18 mouse cellular contexts compared by ENCODE assay signal in genomic region chr8:121127291-121127701, GRCm38 (mm10). TPM values are rescaled to one million over a fixed set of nuclear protein-coding genes. Genes with fewer than 3 reads are reported as not detected.
A peak's percentile ranks its signal among the peaks of the same experiment; 100 is the strongest.
DNase-seq lines count a peak whose midpoint lies in the region; ATAC-seq and TF ChIP-seq lines count a peak whose summit lies in the region.
"Had no signal": no experiment of that assay in that cellular context is flagged by ENCODE, and none has a peak within 500 bp of the region (broad histone marks: within the 10 kb centered on the region; RNA-seq: fewer than 3 reads in every experiment).

No protein-coding gene starts in this region.

- no peak for TF ChIP-seq CTCF in kidney, adult 2 months (conservative IDR thresholded peaks at IDR 0.05; ENCODE audit: insufficient read depth, insufficient read length, low read depth, low read length)

- no peak for ATAC-seq in kidney, embryonic 14.5 days (ENCODE audit: low FRiP score, low TSS enrichment)
- ATAC-seq in embryonic facial prominence, embryonic 11.5 days (replicated peaks; ENCODE audit: insufficient number of reproducible peaks, low FRiP score, low TSS enrichment, low read depth): no peak
- ATAC-seq: forebrain, embryonic 16.5 days; liver, embryonic 12.5 days; Patski had no signal

- no peak overlapping the region; the same call in 1 of the 2 replicates for H3K27ac ChIP-seq in kidney, embryonic 14.5 days (ENCODE audit: low read depth, low read length)
- H3K27ac ChIP-seq in kidney, adult 2 months (ENCODE audit: insufficient read depth, low read depth, low read length): no peak overlapping the region
- no peak overlapping the region for H3K27ac ChIP-seq in embryonic facial prominence, embryonic 10.5 days (replicated peaks)
- H3K27ac ChIP-seq in embryonic facial prominence, embryonic 11.5 days (replicated peaks; ENCODE audit: low read depth, low read length): 0 out of 2 replicates have a peak overlapping the region, but pooled peaks have one; percentile 44
- H3K27ac ChIP-seq: embryonic facial prominence, embryonic 15.5 days; liver, embryonic 12.5 days had no signal

- no peak overlapping the region for H3K9ac ChIP-seq in kidney, embryonic 14.5 days (ENCODE audit: low read depth, low read length)
- H3K9ac ChIP-seq in embryonic facial prominence, embryonic 11.5 days (replicated peaks; ENCODE audit: low read length): no peak overlapping the region
- H3K9ac ChIP-seq: embryonic facial prominence, embryonic 15.5 days; liver, embryonic 12.5 days had no signal

- TF ChIP-seq POLR2A in kidney, adult 2 months (IDR thresholded peaks at IDR 0.05; ENCODE audit: low read depth, low read length): no peak

- H3K27me3 ChIP-seq in kidney, embryonic 14.5 days (ENCODE audit: control insufficient read depth, insufficient read depth, low read length): peaks cover 40% of the 10 kb centered on the region
- no peaks in the 10 kb centered on the region for H3K27me3 ChIP-seq in kidney, adult 2 months (replicated peaks; ENCODE audit: control insufficient read depth, insufficient read depth, low read length)
- peaks cover 99% of the 10 kb centered on the region for H3K27me3 ChIP-seq in embryonic facial prominence, embryonic 10.5 days (replicated peaks; ENCODE audit: low read depth, poor library complexity, severe bottlenecking)
- H3K27me3 ChIP-seq in embryonic facial prominence, embryonic 11.5 days (ENCODE audit: control insufficient read depth, insufficient read depth, low read length): peaks cover 69% of the 10 kb centered on the region

- peaks cover 9% of the 10 kb centered on the region for H3K36me3 ChIP-seq in kidney, embryonic 14.5 days (ENCODE audit: control insufficient read depth, insufficient read depth, low read length)
- no peaks in the 10 kb centered on the region for H3K36me3 ChIP-seq in kidney, adult 2 months (ENCODE audit: control insufficient read depth, insufficient read depth, low read length)
- H3K36me3 ChIP-seq in embryonic facial prominence, embryonic 10.5 days (replicated peaks): peaks cover 7% of the 10 kb centered on the region; the same call in 1 of the 2 replicates
- H3K36me3 ChIP-seq in embryonic facial prominence, embryonic 11.5 days (replicated peaks; ENCODE audit: control insufficient read depth, insufficient read depth, low read depth, low read length): no peaks in the 10 kb centered on the region
- H3K36me3 ChIP-seq: embryonic facial prominence, embryonic 15.5 days; liver, embryonic 12.5 days had no signal

- 19% methylated on average over 11 of the region's 11 CpGs for whole genome bisulfite sequencing in kidney, embryonic 14.5 days
- 53% methylated on average over 11 of the region's 11 CpGs for WGBS in kidney, adult 2 months
- 2% methylated on average over 11 of the region's 11 CpGs for whole genome bisulfite sequencing in embryonic facial prominence, embryonic 10.5 days
- WGBS in embryonic facial prominence, embryonic 11.5 days: 2% methylated on average over 11 of the region's 11 CpGs

- H3K4me1 ChIP-seq in kidney, embryonic 14.5 days (ENCODE audit: control insufficient read depth, insufficient read depth, low read length): peaks cover 46% of the 10 kb centered on the region
- H3K4me1 ChIP-seq in kidney, adult 2 months (ENCODE audit: control insufficient read depth, insufficient read depth, low read length): no peaks in the 10 kb centered on the region
- H3K4me1 ChIP-seq in embryonic facial prominence, embryonic 10.5 days: peaks cover 60% of the 10 kb centered on the region
- peaks cover 15% of the 10 kb centered on the region for H3K4me1 ChIP-seq in embryonic facial prominence, embryonic 11.5 days (ENCODE audit: control insufficient read depth, insufficient read depth, low read length)

- H3K4me3 ChIP-seq in kidney, embryonic 14.5 days (ENCODE audit: low read length): no peak overlapping the region
- no peak overlapping the region for H3K4me3 ChIP-seq in kidney, adult 2 months (ENCODE audit: insufficient read depth, low read depth, low read length)
- H3K4me3 ChIP-seq in embryonic facial prominence, embryonic 10.5 days: peak overlapping the region; percentile 52; the same call in 1 of the 2 replicates
- no peak overlapping the region; the same call in 1 of the 2 replicates for H3K4me3 ChIP-seq in embryonic facial prominence, embryonic 11.5 days (ENCODE audit: low read depth, low read length)

- H3K4me2 ChIP-seq in kidney, embryonic 14.5 days (replicated peaks; ENCODE audit: low read depth, low read length): peak overlapping the region; percentile 62
- no peak overlapping the region for H3K4me2 ChIP-seq in embryonic facial prominence, embryonic 11.5 days (ENCODE audit: low read depth, low read length)

- H3K9me3 ChIP-seq in kidney, embryonic 14.5 days (ENCODE audit: control insufficient read depth, low read length): no peaks in the 10 kb centered on the region
- peaks cover 4% of the 10 kb centered on the region; the same call in 1 of the 2 replicates for H3K9me3 ChIP-seq in embryonic facial prominence, embryonic 10.5 days
- H3K9me3 ChIP-seq in embryonic facial prominence, embryonic 11.5 days (replicated peaks; ENCODE audit: control insufficient read depth, low read length): no peaks in the 10 kb centered on the region
- H3K9me3 ChIP-seq: embryonic facial prominence, embryonic 15.5 days; liver, embryonic 12.5 days had no signal

- no peak for DNase-seq in kidney, adult 2 months
- peak; percentile 57 for DNase-seq in embryonic facial prominence, embryonic 10.5 days (ENCODE audit: low spot score)
- DNase-seq in embryonic facial prominence, embryonic 11.5 days (ENCODE audit: low spot score): peak; percentile 62
- DNase-seq in lung, postnatal 10 days: peak; percentile 81
- no peak for DNase-seq in gastrocnemius, postnatal 10 days
- DNase-seq in layer of hippocampus, postnatal 25 days (ENCODE audit: extremely low spot score in 1 of 2, low spot score in 1 of 2): no peak
- DNase-seq: cerebellum, adult 8-10 months; gastrocnemius, postnatal 25 days; heart, postnatal 10 days; spleen, adult 18-20 months; thymus, adult 18-20 months had no signal

RNA-seq across cellular contexts. Expression of gene Foxl1, which starts 0.4 kb away (rescaled TPM):
- 6.6 and 7.1 TPM in 2 replicates for polyA plus RNA-seq in kidney, embryonic 14.5 days (2014; fragmentation: Nextera tagmentation; extraction: Ambion mirVana)
- 0.75 and 1.2 TPM in 2 replicates for polyA plus RNA-seq in kidney, adult 2 months (2012; rRNA removed)
- polyA plus RNA-seq in embryonic facial prominence, embryonic 10.5 days (2016; fragmentation: Nextera tagmentation; extraction: Ambion mirVana): 2.8 and 4.6 TPM in 2 replicates
- polyA plus RNA-seq in embryonic facial prominence, embryonic 11.5 days (2014; fragmentation: Nextera tagmentation; extraction: Ambion mirVana): 4.4 and 4.7 TPM in 2 replicates
- under 1 TPM; 0.09 to 0.27 TPM for total RNA-seq in gastrocnemius, postnatal 10 days (2021)
- total RNA-seq in layer of hippocampus, postnatal 25 days (2021): not detected
- total RNA-seq: gastrocnemius, postnatal 25 days; megakaryocyte-erythroid progenitor cell, adult 5-6 weeks had no signal

RNA-seq across cellular contexts. Expression of gene Foxc2, which starts 11.3 kb away (rescaled TPM):
- 48.3 and 52.3 TPM in 2 replicates for polyA plus RNA-seq in kidney, embryonic 14.5 days (2014; fragmentation: Nextera tagmentation; extraction: Ambion mirVana)
- 5.8 and 7.4 TPM in 2 replicates for polyA plus RNA-seq in kidney, adult 2 months (2012; rRNA removed)
- 11.7 and 15.2 TPM in 2 replicates for polyA plus RNA-seq in embryonic facial prominence, embryonic 10.5 days (2016; fragmentation: Nextera tagmentation; extraction: Ambion mirVana)
- polyA plus RNA-seq in embryonic facial prominence, embryonic 11.5 days (2014; fragmentation: Nextera tagmentation; extraction: Ambion mirVana): 15.1 and 15.7 TPM in 2 replicates
- 1 to 10 TPM in 1 of 2 experiments, under 1 TPM in 1; 0.78 to 1.1 TPM for total RNA-seq in gastrocnemius, postnatal 10 days (2021)
- under 1 TPM; 0.66 to 0.82 TPM for total RNA-seq in layer of hippocampus, postnatal 25 days (2021)
- total RNA-seq: CH12.LX; megakaryocyte-erythroid progenitor cell, adult 5-6 weeks had no signal

RNA-seq across cellular contexts. Expression of gene Mthfsd, which starts 19.1 kb away (rescaled TPM):
- 67.0 and 72.8 TPM in 2 replicates for polyA plus RNA-seq in kidney, embryonic 14.5 days (2014; fragmentation: Nextera tagmentation; extraction: Ambion mirVana)
- 44.3 and 51.4 TPM in 2 replicates for polyA plus RNA-seq in kidney, adult 2 months (2012; rRNA removed)
- 68.2 and 72.3 TPM in 2 replicates for polyA plus RNA-seq in embryonic facial prominence, embryonic 10.5 days (2016; fragmentation: Nextera tagmentation; extraction: Ambion mirVana)
- polyA plus RNA-seq in embryonic facial prominence, embryonic 11.5 days (2014; fragmentation: Nextera tagmentation; extraction: Ambion mirVana): 50.0 and 52.5 TPM in 2 replicates
- total RNA-seq in gastrocnemius, postnatal 10 days (2021): 10 to 100 TPM; 13.0 to 17.7 TPM
- 10 to 100 TPM; 35.4 to 40.4 TPM for total RNA-seq in layer of hippocampus, postnatal 25 days (2021)

RNA-seq across cellular contexts. Expression of gene Foxf1, which starts 43.1 kb away (rescaled TPM):
- polyA plus RNA-seq in kidney, embryonic 14.5 days (2014; fragmentation: Nextera tagmentation; extraction: Ambion mirVana): 0.74 and 0.93 TPM in 2 replicates
- polyA plus RNA-seq in kidney, adult 2 months (2012; rRNA removed): 0.52 and 0.69 TPM in 2 replicates
- 28.8 and 30.1 TPM in 2 replicates for polyA plus RNA-seq in embryonic facial prominence, embryonic 10.5 days (2016; fragmentation: Nextera tagmentation; extraction: Ambion mirVana)
- 19.6 and 24.5 TPM in 2 replicates for polyA plus RNA-seq in embryonic facial prominence, embryonic 11.5 days (2014; fragmentation: Nextera tagmentation; extraction: Ambion mirVana)
- total RNA-seq in gastrocnemius, postnatal 10 days (2021): under 1 TPM; 0.16 to 0.27 TPM
- total RNA-seq in layer of hippocampus, postnatal 25 days (2021): 1 to 10 TPM in 1 of 2 experiments, under 1 TPM in 1; 0.87 to 1.0 TPM
- total RNA-seq: CH12.LX; gastrocnemius, postnatal 25 days; megakaryocyte-erythroid progenitor cell, adult 5-6 weeks had no signal

Comparison
In these comparisons a context has a peak if more than half of its experiments do, and no peak if none do; other contexts are left out.
1. DNase-seq: peak in embryonic facial prominence, embryonic 10.5 days (single experiment), embryonic facial prominence, embryonic 11.5 days (single experiment) and lung, postnatal 10 days (single experiment); none in kidney, adult 2 months (single experiment), gastrocnemius, postnatal 10 days (single experiment) and layer of hippocampus, postnatal 25 days (0 of 2).